Mouse (Mus musculus) ES-Bruce4 (cell line): ENCODE data around the gene Gm21972.

Experiments
- CTCF ChIP-seq: IDR thresholded peaks from one replicate; pipeline ENCODE4 v1.8.1; 2011; ENCODE audit warnings: low read depth, low read length
- EP300 ChIP-seq: IDR thresholded peaks from 2 replicates; pipeline ENCODE4 v1.6.1; 2011; ENCODE audit warnings: low read depth, low read length; ENCODE audit not compliant: insufficient read depth
- POLR2A ChIP-seq: IDR thresholded peaks from one replicate; pipeline ENCODE4 v1.8.1; 2011; ENCODE audit warnings: low read length; ENCODE audit not compliant: insufficient read depth

DNA sequence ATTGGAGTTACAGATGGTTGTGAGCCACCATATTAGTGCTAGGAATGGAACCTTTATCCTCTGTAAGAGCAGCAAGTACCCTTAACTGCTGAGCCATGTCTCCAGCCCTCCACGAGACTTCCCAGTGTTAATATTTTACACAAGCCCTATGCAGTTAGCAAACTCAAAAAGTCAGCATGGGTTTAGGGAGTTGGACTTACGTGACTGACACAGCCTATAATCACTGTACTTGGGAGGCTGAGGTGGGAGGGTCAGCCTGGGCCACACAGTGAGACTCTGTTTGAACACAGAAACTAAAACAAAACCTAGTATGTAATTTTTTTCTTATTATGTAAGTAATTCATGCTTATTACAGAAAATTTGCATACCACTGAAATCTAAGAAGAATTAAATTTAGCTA lies 54.8 kb downstream of the Gm21972 start:
- no peak for TF ChIP-seq POLR2A
- TF ChIP-seq CTCF = no peak
- no peak for TF ChIP-seq EP300
